Mouse (Mus musculus): ENCODE results near the gene Tmem273. TPM values are rescaled to one million over a fixed set of nuclear protein-coding genes. Genes with fewer than 3 reads are reported as not detected.

Tmem273 gene
- polyA plus RNA-seq (2015; fragmentation: Nextera tagmentation; extraction: Ambion mirVana): 0.36 and 0.50 TPM in 2 replicates

GRCm38 (mm10) chr14:32785556-32786130 is at the start of gene Tmem273:
Gene Tmem273, plus strand, starts transcription at chr14:32785963.

GRCm38 (mm10) chr14:32833847-32834246 is 48.1 kb downstream of the Tmem273 start, which contains the start of gene Fam170b:
Gene Fam170b, plus strand, starts transcription at chr14:32833962.

GRCm38 (mm10) chr14:32856681-32857328 is 71.0 kb downstream of the Tmem273 start, which contains the start of gene Vstm4:
Gene Vstm4, plus strand, starts transcription at chr14:32856756.

Other genes starting within 250 kb of the Tmem273 start
- gene Prrxl1, start 186.6 kb upstream of the Tmem273 start, polyA plus RNA-seq (2015; fragmentation: Nextera tagmentation; extraction: Ambion mirVana): 85.6 and 89.6 TPM in 2 replicates
- 0.17 and 0.21 TPM in 2 replicates for gene 3425401B19Rik, start 100.7 kb upstream of the Tmem273 start, polyA plus RNA-seq (2015; fragmentation: Nextera tagmentation; extraction: Ambion mirVana)
- gene Fam170b, start 48.0 kb downstream of the Tmem273 start, polyA plus RNA-seq (2015; fragmentation: Nextera tagmentation; extraction: Ambion mirVana): 0.14 TPM in 1 of 2 replicates, not detected in the other
- 16.1 and 18.1 TPM in 2 replicates for gene Vstm4, start 70.8 kb downstream of the Tmem273 start, polyA plus RNA-seq (2015; fragmentation: Nextera tagmentation; extraction: Ambion mirVana)
- 0.60 and 0.72 TPM in 2 replicates for gene Lrrc18, start 205.4 kb downstream of the Tmem273 start, polyA plus RNA-seq (2015; fragmentation: Nextera tagmentation; extraction: Ambion mirVana)

All from neural tube, postnatal 0 days (tissue).